Mouse (Mus musculus) midbrain, embryonic 12.5 days (tissue): ENCODE results near the gene Nt5dc2. TPM values are rescaled to one million over a fixed set of nuclear protein-coding genes. Genes with fewer than 3 reads are reported as not detected.

Experiments used
- ATAC-seq: fragments of 200-750 bp; cut with Nextera tagmentation; 2 replicates; pipeline ENCODE4 v1.8.0; 2017; ENCODE audit warnings: low read depth, moderate TSS enrichment, moderate library complexity; ENCODE audit not compliant: low FRiP score
- H3K27ac ChIP-seq: fragments of 300-500 bp; sonication (generic); replicated peaks from 2 replicates; pipeline ENCODE4 v1.5.1; 2016; ENCODE audit warnings: mild to moderate bottlenecking
- H3K27me3 ChIP-seq: fragments of 300-500 bp; sonication (generic); 2 replicates; pipeline ENCODE4 v1.6.1; 2016; ENCODE audit warnings: mild to moderate bottlenecking
- H3K36me3 ChIP-seq: fragments of 300-500 bp; sonication (generic); 2 replicates; pipeline ENCODE4 v1.6.1; 2016
- H3K4me1 ChIP-seq: fragments of 300-500 bp; sonication (generic); 2 replicates; pipeline ENCODE4 v1.6.1; 2016
- H3K4me2 ChIP-seq: fragments of 300-500 bp; sonication (generic); replicated peaks from 2 replicates; pipeline ENCODE4 v1.6.1; 2016; ENCODE audit warnings: mild to moderate bottlenecking, moderate library complexity
- H3K4me3 ChIP-seq: fragments of 300-500 bp; sonication (generic); 2 replicates; pipeline ENCODE4 v1.5.1; 2016; ENCODE audit warnings: mild to moderate bottlenecking
- H3K9ac ChIP-seq: fragments of 300-500 bp; sonication (generic); replicated peaks from 2 replicates; pipeline ENCODE4 v1.6.1; 2016; ENCODE audit warnings: mild to moderate bottlenecking, moderate library complexity
- H3K9me3 ChIP-seq: fragments of 300-500 bp; sonication (generic); 2 replicates; pipeline ENCODE4 v1.6.1; 2016; ENCODE audit warnings: mild to moderate bottlenecking
- WGBS: fragments of 180-500 bp; shearing (Covaris S2); methylation state at CpG from one replicate; pipeline ENCODE4 v1.1.7; 2016; 5-methylcytosine and 5-hydroxymethylcytosine counted together
- polyA plus RNA-seq: library from polyadenylated mRNA; unstranded; fragments of >200 nt; fragmentation: Nextera tagmentation; extraction: Ambion mirVana; gene quantifications from 2 replicates; pipeline ENCODE4 v1.2.1, GENCODE M21; 2016

Nt5dc2 gene
- polyA plus RNA-seq, 1 experiment from 2014 or later = 446 TPM

DNA sequence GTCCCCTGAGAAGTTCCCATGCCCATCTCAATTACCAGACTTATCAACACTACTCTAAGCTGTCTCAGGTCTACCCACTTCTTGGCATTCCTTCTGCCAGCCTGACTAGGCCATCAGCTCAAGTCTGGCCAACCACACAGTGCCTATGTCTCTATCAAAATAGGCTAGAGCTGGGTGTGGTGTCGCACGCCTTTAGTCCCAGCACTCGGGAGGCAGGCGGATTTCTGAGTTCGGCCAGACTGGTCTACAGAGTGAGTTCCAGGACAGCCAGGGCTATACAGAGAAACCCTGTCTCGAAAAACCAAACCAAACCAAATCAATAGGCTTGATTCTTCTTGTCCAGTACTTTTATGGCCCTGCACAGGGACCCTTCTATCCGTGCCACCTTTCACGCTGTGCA lies 4.0 kb upstream of the Nt5dc2 start:
- Histone ChIP-seq H3K27me3 (no peaks in the 10 kb centered on the region), H3K4me3 (no peak overlapping the region), H3K27ac (no peak overlapping the region), H3K4me2 (peak overlapping the region; percentile 36), H3K9ac (0 out of 2 replicates have a peak overlapping the region, but pooled peaks have one; percentile 20), H3K9me3 (no peaks in the 10 kb centered on the region), H3K4me1 (peaks cover 32% of the 10 kb centered on the region), H3K36me3 (peaks cover 9% of the 10 kb centered on the region; the same call in 1 of the 2 replicates)
- 97% methylated on average over 8 of the region's 8 CpGs for WGBS
- no peak for ATAC-seq

- Histone ChIP-seq H3K4me1 (peaks cover 46% of the 10 kb centered on the region), H3K27ac (peak overlapping the region; percentile 64), H3K36me3 (peaks cover 7% of the 10 kb centered on the region; the same call in 1 of the 2 replicates), H3K4me2 (peak overlapping the region; percentile 82), H3K4me3 (peak overlapping the region; percentile 69), H3K9ac (peak overlapping the region; percentile 78), H3K9me3 (no peaks in the 10 kb centered on the region), H3K27me3 (no peaks in the 10 kb centered on the region)
- 3% methylated on average over 23 of the region's 23 CpGs for whole genome bisulfite sequencing
- no peak for ATAC-seq
Measured at GRCm38 (mm10) chr14:31128101-31128825, 2.6 kb upstream of the Nt5dc2 start.

- Histone ChIP-seq H3K4me3 (peak within 1 kb of the TSS; percentile 69), H3K36me3 (0 out of 2 replicates have a peak, but pooled peaks cover 11% of the 10 kb centered on the region), H3K27ac (peak within 1 kb of the TSS; percentile 91), H3K9me3 (no peaks in the 10 kb centered on the region), H3K27me3 (no peaks in the 10 kb centered on the region), H3K9ac (peak within 1 kb of the TSS; percentile 78), H3K4me2 (peak within 1 kb of the TSS; percentile 82), H3K4me1 (peaks cover 52% of the 10 kb centered on the region)
- peak; percentile 92 for ATAC-seq
- under 1% methylated on average over 33 of the region's 33 CpGs for WGBS
Measured at GRCm38 (mm10) chr14:31128826-31129219, 2.0 kb upstream of the Nt5dc2 start, which contains the start of gene Smim4. Smim4 (minus strand) TSS chr14:31128956.

DNA sequence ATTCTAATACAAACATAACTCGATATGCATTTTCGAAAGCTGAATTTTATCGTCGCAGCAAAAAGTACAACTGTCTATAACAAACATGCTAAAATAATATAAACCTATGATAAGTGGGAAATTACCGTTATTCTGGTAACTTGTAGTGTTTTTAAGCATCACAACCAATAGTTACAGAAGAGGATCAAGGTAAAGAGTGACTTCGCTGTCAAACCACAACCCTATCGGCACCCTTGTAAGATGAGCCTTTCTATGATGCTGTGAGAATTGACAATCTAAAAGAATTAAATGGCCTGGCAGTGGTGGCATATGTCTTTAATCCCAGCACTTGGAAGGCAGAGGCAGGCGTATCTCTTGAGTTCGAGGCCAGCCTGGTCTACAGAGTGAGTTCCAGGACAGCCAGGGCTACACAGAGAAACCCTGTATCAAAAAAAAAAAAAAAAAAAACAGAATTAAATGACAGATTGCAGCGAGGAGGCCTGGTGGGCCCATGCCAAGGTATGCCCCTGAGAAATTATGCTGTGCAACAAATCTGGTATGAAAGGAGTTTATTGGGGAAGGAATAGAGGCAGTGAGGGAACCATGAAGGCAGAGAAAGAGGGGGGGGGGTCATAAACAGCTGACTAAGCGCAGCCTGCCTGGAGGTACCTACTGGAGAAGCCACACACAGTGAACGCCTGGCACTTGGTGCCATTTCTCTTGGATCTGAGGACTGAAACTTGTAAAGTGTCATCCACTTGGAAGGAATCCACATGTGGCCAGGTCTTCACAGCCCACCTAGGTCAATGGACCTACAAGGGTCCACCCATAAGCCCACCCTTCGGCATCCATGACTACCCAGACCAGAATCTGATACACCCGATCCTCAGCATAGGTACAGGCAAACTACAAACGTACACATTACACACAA lies 1.3 kb upstream of the Nt5dc2 start:
- 68% methylated on average over 15 of the region's 15 CpGs for WGBS
- Histone ChIP-seq H3K4me1 (peaks cover 56% of the 10 kb centered on the region), H3K4me2 (peak overlapping the region; percentile 74), H3K9ac (0 out of 2 replicates have a peak overlapping the region, but pooled peaks have one; percentile 7), H3K36me3 (peaks cover 18% of the 10 kb centered on the region), H3K9me3 (no peaks in the 10 kb centered on the region), H3K27ac (peak overlapping the region; percentile 91), H3K4me3 (peak overlapping the region; percentile 69), H3K27me3 (no peaks in the 10 kb centered on the region)
- ATAC-seq = no peak

DNA sequence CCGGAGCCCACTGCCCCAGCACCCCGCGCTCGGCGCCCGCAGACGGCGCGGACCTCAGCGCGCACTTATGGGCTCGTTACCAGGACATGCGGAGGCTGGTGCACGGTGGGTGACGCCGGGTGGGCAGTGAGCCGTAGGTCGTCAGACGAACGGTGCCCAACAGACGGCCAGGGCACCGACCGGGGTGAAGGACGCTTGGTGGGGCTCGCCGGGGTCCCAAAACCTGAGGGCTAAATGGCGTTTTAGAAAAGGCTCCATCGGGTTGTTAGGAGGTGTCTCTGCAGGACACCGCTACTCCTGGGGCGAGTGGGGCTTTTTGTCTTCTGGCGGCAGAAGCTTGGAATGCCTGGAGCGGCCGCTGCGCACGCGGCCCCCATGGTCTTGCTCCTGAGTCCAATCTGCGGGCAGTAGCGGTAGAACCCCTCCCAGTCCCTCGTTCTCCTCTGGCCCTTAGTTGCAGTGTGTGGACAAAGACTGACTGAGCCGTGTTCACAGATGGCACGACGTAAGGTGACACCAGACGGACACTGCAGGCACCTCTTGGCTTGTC lies 494 bp downstream of the Nt5dc2 start:
- H3K27ac ChIP-seq = peak overlapping the region; percentile 91
- H3K4me1 ChIP-seq = peaks cover 48% of the 10 kb centered on the region
- under 1% methylated on average over 43 of the region's 43 CpGs for WGBS
- ATAC-seq = no peak; the same call in 1 of the 2 replicates
- H3K27me3 ChIP-seq = no peaks in the 10 kb centered on the region
- peak overlapping the region; percentile 95 for H3K9ac ChIP-seq
- H3K9me3 ChIP-seq = no peaks in the 10 kb centered on the region
- H3K4me2 ChIP-seq = peak overlapping the region; percentile 74
- H3K4me3 ChIP-seq = peak overlapping the region; percentile 84
- peaks cover 32% of the 10 kb centered on the region for H3K36me3 ChIP-seq

DNA sequence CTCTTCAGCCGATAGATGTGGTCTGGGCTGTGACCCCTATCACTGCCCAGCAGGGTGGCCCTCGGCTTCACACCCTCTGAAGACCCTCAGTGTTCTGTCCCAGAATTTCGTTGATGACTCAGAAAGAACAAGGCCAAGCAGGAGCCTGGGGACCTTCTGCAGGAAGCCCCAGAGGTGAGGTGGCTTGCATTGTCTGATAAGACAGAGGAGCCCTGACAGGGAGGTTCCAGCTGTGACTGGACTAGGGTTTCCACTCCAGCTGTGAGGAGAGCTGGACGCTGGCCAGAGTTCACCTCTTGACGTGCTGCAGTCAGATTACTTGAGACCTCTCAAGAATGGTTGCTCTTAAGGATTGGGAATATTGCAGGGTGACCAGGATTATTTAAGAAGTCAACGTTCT lies 1.2 kb downstream of the Nt5dc2 start:
- Histone ChIP-seq H3K4me1 (peaks cover 44% of the 10 kb centered on the region), H3K27me3 (no peaks in the 10 kb centered on the region), H3K36me3 (peaks cover 39% of the 10 kb centered on the region), H3K27ac (0 out of 2 replicates have a peak overlapping the region, but pooled peaks have one; percentile 35), H3K4me2 (peak overlapping the region; percentile 74), H3K9me3 (no peaks in the 10 kb centered on the region), H3K4me3 (peak overlapping the region; percentile 84), H3K9ac (peak overlapping the region; percentile 95)
- whole genome bisulfite sequencing = 8% methylated on average over 6 of the region's 6 CpGs
- ATAC-seq = no peak

- Histone ChIP-seq H3K4me1 (peaks cover 40% of the 10 kb centered on the region), H3K4me3 (peak overlapping the region; percentile 84), H3K27ac (no peak overlapping the region), H3K4me2 (peak overlapping the region; percentile 74), H3K27me3 (no peaks in the 10 kb centered on the region), H3K36me3 (peaks cover 44% of the 10 kb centered on the region), H3K9ac (peak overlapping the region; percentile 95), H3K9me3 (no peaks in the 10 kb centered on the region)
- no peak for ATAC-seq
- 80% methylated on average over 7 of the region's 7 CpGs for WGBS
Measured at GRCm38 (mm10) chr14:31132491-31132975, 1.7 kb downstream of the Nt5dc2 start.

DNA sequence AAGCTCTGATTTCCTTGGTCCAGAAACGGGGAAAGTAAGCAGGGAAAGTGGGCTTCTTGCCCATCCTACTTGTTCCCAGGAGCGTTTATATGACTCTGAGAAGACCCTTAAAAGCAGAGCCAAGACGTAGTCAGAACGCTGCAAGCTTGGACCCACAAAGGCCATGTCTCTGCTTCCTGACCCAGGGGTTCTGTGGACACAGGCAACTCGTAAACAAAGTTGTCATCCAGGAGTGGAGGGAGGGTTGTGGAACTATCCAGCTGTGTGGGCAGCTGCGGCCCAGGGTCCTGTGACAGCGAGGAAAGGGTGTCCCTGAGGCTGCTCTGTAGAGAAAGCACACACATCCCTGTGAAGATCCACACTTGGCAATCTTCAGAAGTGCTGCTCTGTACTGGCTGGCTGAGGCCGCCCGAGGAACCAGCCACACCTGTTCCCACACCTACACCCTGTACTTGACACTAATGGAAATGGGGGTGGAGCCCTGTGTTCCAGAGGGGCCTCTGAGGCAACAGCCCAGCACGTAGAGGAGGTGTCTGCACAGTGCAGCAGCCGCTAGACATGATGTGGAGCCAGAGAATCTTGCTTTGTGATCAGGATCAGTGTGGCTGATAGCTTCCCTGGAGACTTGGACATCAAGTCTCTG lies 2.3 kb downstream of the Nt5dc2 start:
- no peaks in the 10 kb centered on the region for H3K27me3 ChIP-seq
- peak overlapping the region; percentile 95 for H3K9ac ChIP-seq
- ATAC-seq = no peak
- peak overlapping the region; percentile 74 for H3K4me2 ChIP-seq
- H3K4me3 ChIP-seq = peak overlapping the region; percentile 84; the same call in 1 of the 2 replicates
- 82% methylated on average over 11 of the region's 11 CpGs for WGBS
- H3K9me3 ChIP-seq = no peaks in the 10 kb centered on the region
- H3K27ac ChIP-seq = peak overlapping the region; percentile 36; the same call in 1 of the 2 replicates
- H3K36me3 ChIP-seq = peaks cover 50% of the 10 kb centered on the region
- peaks cover 37% of the 10 kb centered on the region for H3K4me1 ChIP-seq

DNA sequence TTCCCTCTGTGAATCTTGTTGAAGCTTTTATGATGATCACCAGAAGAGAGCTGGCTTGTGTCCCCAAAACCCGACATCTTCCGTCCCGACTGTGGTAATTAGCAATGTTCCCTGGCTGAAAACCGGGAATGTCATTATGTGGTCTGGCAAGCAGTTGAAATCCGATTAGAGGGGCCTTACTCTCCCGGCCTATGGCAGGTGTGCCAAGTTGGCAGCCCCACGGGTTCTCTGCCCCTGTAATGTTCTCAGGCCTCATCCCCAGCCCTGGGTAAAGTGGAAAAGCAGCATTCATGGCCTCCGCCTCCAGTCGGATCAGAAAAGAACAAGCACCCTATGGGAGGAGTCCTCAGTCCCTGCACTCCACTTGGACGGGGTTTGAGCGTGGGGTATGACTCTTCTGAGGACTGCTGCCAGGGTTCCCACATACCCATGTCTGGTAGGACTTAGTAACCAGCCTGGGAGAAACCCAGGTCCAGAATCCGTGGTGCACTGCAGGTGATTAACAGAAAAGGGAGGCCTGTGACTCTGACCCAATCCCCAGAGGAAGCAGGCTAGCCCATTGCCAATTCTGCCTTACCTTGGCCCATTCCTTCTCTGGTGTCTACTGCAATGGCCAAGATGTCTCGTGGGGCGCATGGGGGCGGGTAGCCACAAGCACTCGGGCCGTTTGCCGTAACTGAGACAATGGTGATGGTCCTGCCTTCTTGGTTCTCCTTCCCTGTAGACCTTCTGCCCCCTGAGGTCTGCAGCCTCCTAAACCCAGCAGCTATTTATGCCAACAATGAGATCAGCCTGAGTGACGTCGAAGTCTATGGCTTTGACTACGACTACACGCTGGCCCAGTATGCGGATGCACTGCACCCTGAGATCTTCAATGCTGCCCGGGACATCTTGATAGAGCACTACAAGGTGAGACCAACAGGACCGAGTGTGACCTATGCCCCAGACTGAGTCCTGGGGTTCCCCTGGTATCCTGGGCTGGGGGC lies 3.5 kb downstream of the Nt5dc2 start:
- 92% methylated on average over 25 of the region's 25 CpGs for WGBS
- no peak for ATAC-seq
- H3K27ac ChIP-seq = no peak overlapping the region
- peaks cover 62% of the 10 kb centered on the region for H3K36me3 ChIP-seq
- H3K4me1 ChIP-seq = peaks cover 35% of the 10 kb centered on the region
- no peak overlapping the region for H3K4me3 ChIP-seq
- no peak overlapping the region for H3K9ac ChIP-seq
- H3K4me2 ChIP-seq = no peak overlapping the region
- no peaks in the 10 kb centered on the region for H3K27me3 ChIP-seq
- no peaks in the 10 kb centered on the region for H3K9me3 ChIP-seq
